Mouse (Mus musculus) erythroblast, embryonic 14.5 days (primary cell): ENCODE data around the gene Gpt2.

Experiments used
- GATA1 ChIP-seq: IDR thresholded peaks from 2 replicates; pipeline ENCODE4 v1.6.1; 2012; ENCODE audit warnings: low read length, inconsistent platforms, mixed read lengths
- TAL1 ChIP-seq: IDR thresholded peaks from 3 replicates; pipeline ENCODE4 v1.6.1; 2012; ENCODE audit warnings: low read length, inconsistent platforms, mixed read lengths

- TF ChIP-seq GATA1 (no peak), TAL1 (no peak)
Measured at GRCm38 (mm10) chr8:85551934-85552333, 59.6 kb downstream of the Gpt2 start.
